Mouse (Mus musculus) bone marrow, adult 2 months (tissue): Measurements from ENCODE around the gene Ankrd11.

Experiments
- CTCF ChIP-seq: fragments of 200-500 bp; IDR thresholded peaks from 2 replicates; pipeline ENCODE4 v1.5.1; 2011; ENCODE audit warnings: low read length, control low read depth; ENCODE audit not compliant: control insufficient read depth, insufficient read depth
- POLR2A ChIP-seq: fragments of 200-500 bp; IDR thresholded peaks from 2 replicates; pipeline ENCODE4 v1.6.1; 2011; ENCODE audit warnings: low read depth, mild to moderate bottlenecking, control low read depth, low read length, borderline replicate concordance; ENCODE audit not compliant: control insufficient read depth

GRCm38 (mm10) chr8:122923431-122924090 lies 118.5 kb downstream of the Ankrd11 start:
- no peak for TF ChIP-seq POLR2A
- no peak for TF ChIP-seq CTCF
